In genomic region chr3:105047616-105048015, GRCm38 (mm10) we compare ENCODE assay signal across 10 mouse cellular contexts. TPM values are rescaled to one million over a fixed set of nuclear protein-coding genes. Genes with fewer than 3 reads are reported as not detected.
A peak's percentile ranks its signal among the peaks of the same experiment; 100 is the strongest.
DNase-seq lines count a peak whose midpoint lies in the region; ATAC-seq and TF ChIP-seq lines count a peak whose summit lies in the region.
"Had no signal": no experiment of that assay in that cellular context is flagged by ENCODE, and none has a peak within 500 bp of the region (broad histone marks: within the 10 kb centered on the region; RNA-seq: fewer than 3 reads in every experiment).

No protein-coding gene starts in this region.

- no peak overlapping the region for H3K4me3 ChIP-seq in limb, embryonic 14.5 days (replicated peaks; ENCODE audit: low read length)
- H3K4me3 ChIP-seq: liver, embryonic 15.5 days had no signal

- H3K4me1 ChIP-seq in limb, embryonic 14.5 days (ENCODE audit: control insufficient read depth, insufficient read depth, low read length), result peaks cover 38% of the 10 kb centered on the region

- H3K9ac ChIP-seq in limb, embryonic 14.5 days (ENCODE audit: low read depth, low read length, severe bottlenecking), result no peak overlapping the region
- H3K9ac ChIP-seq: liver, embryonic 15.5 days had no signal

- TF ChIP-seq POLR2A in limb, embryonic 14.5 days (IDR thresholded peaks at IDR 0.05; ENCODE audit: borderline replicate concordance, extremely low read depth, insufficient read depth, insufficient read length), result no peak

- 40% methylated on average over 8 of the region's 8 CpGs for WGBS in limb, embryonic 14.5 days

- no peak overlapping the region for H3K4me2 ChIP-seq in limb, embryonic 14.5 days (replicated peaks; ENCODE audit: low read depth, low read length, severe bottlenecking)
- H3K4me2 ChIP-seq: liver, embryonic 15.5 days had no signal

- peak; percentile 84 for DNase-seq in layer of hippocampus, adult 9-11 months
- no peak for DNase-seq in layer of hippocampus, postnatal 14 days (ENCODE audit: low spot score in 2 of 2)
- DNase-seq in adrenal gland, postnatal 25 days, result peak; percentile 34
- DNase-seq in heart, adult 9 months (ENCODE audit: low spot score in 2 of 2), result peak; percentile 80 to 83
- DNase-seq in limb, embryonic 14.5 days (ENCODE audit: low spot score), result peak; percentile 20
- DNase-seq in thymus, adult 18-20 months, result no peak
- no peak for DNase-seq in natural killer cell, adult 2 months (ENCODE audit: low spot score in 2 of 2)
- no peak for DNase-seq in thymus, postnatal 36 days

- H3K27ac ChIP-seq in limb, embryonic 14.5 days (replicated peaks; ENCODE audit: low read depth, low read length), result no peak overlapping the region

- H3K9me3 ChIP-seq in limb, embryonic 14.5 days (ENCODE audit: control insufficient read depth, low read length), result no peaks in the 10 kb centered on the region
- H3K9me3 ChIP-seq: liver, embryonic 15.5 days had no signal

- no peaks in the 10 kb centered on the region for H3K36me3 ChIP-seq in limb, embryonic 14.5 days (ENCODE audit: control insufficient read depth, insufficient read depth, low read length)
- H3K36me3 ChIP-seq: liver, embryonic 15.5 days had no signal

- H3K27me3 ChIP-seq in limb, embryonic 14.5 days (ENCODE audit: control insufficient read depth, insufficient read depth, low read length), result no peaks in the 10 kb centered on the region

- no peak for ATAC-seq in limb, embryonic 14.5 days (ENCODE audit: low FRiP score, low read depth)

RNA-seq across cellular contexts. Expression of gene Cttnbp2nl, which starts 5.3 kb away (rescaled TPM):
- 10 to 100 TPM; 30.0 to 34.0 TPM for total RNA-seq in layer of hippocampus, postnatal 14 days (2021)
- total RNA-seq in adrenal gland, postnatal 25 days (2021), result 14.1 and 19.3 TPM in 2 replicates
- 11.2 and 12.0 TPM in 2 replicates for polyA plus RNA-seq in limb, embryonic 14.5 days (2012; rRNA removed)
- polyA plus RNA-seq in limb, embryonic 14.5 days (2014; fragmentation: Nextera tagmentation; extraction: Ambion mirVana), result 29.5 and 39.1 TPM in 2 replicates

RNA-seq across cellular contexts. Expression of gene 4930564D02Rik, which starts 19.0 kb away (rescaled TPM):
- total RNA-seq in layer of hippocampus, postnatal 14 days (2021), result not detected
- total RNA-seq in adrenal gland, postnatal 25 days (2021), result not detected in 2 replicates
- polyA plus RNA-seq in limb, embryonic 14.5 days (2012; rRNA removed), result not detected in 2 replicates
- polyA plus RNA-seq in limb, embryonic 14.5 days (2014; fragmentation: Nextera tagmentation; extraction: Ambion mirVana), result not detected in 2 replicates
- total RNA-seq: MEL had no signal
- polyA plus RNA-seq: liver, embryonic 15.5 days had no signal

Comparison
In these comparisons a context has a peak if more than half of its experiments do, and no peak if none do; other contexts are left out.
1. DNase-seq: peak in layer of hippocampus, adult 9-11 months (single experiment), adrenal gland, postnatal 25 days (single experiment), heart, adult 9 months (2 of 2) and limb, embryonic 14.5 days (single experiment); none in layer of hippocampus, postnatal 14 days (0 of 2), thymus, adult 18-20 months (0 of 2), natural killer cell, adult 2 months (0 of 2) and thymus, postnatal 36 days (0 of 2).